Mouse (Mus musculus): Measurements from ENCODE around the gene Spata21. TPM values are rescaled to one million over a fixed set of nuclear protein-coding genes. Genes with fewer than 3 reads are reported as not detected.
A peak's percentile ranks its signal among the peaks of the same experiment; 100 is the strongest.

The Spata21 gene
- polyA plus RNA-seq, 1 experiment from 2014 or later, result 0.19 TPM

- Histone ChIP-seq H3K27me3 (replicated peaks; ENCODE audit: control insufficient read depth, insufficient read depth, low read length) (no peaks in the 10 kb centered on the region), H3K4me2 (ENCODE audit: low read length) (no peak overlapping the region), H3K27ac (ENCODE audit: low read depth, low read length) (no peak overlapping the region), H3K36me3 (ENCODE audit: control insufficient read depth, insufficient read depth, low read length) (no peaks in the 10 kb centered on the region), H3K4me1 (ENCODE audit: control insufficient read depth, insufficient read depth, low read length) (no peaks in the 10 kb centered on the region), H3K4me3 (ENCODE audit: low read depth, low read length) (no peak overlapping the region), H3K9me3 (replicated peaks; ENCODE audit: control insufficient read depth, low read length) (no peaks in the 10 kb centered on the region), H3K9ac (ENCODE audit: low read length) (no peak overlapping the region)
- WGBS, result 80% methylated on average over 9 of the region's 9 CpGs
- DNase-seq (ENCODE audit: low spot score) (no peak), ATAC-seq (no peak)
Measured at GRCm38 (mm10) chr4:141088714-141089113, 581 bp downstream of the Spata21 start.

GRCm38 (mm10) chr4:141095016-141095415 is 6.9 kb downstream of the Spata21 start:
- 78% methylated on average over 10 of the region's 10 CpGs for WGBS

GRCm38 (mm10) chr4:141096710-141097109 is 8.6 kb downstream of the Spata21 start:
- H3K4me1 ChIP-seq (ENCODE audit: control insufficient read depth, insufficient read depth, low read length), result no peaks in the 10 kb centered on the region
- 4% methylated on average over 9 of the region's 9 CpGs for WGBS

More at GRCm38 (mm10) chr4:141095016-141095415, 6.9 kb downstream of the Spata21 start:
- no peak overlapping the region for H3K9ac ChIP-seq (ENCODE audit: low read length)
- no peaks in the 10 kb centered on the region for H3K9me3 ChIP-seq (replicated peaks; ENCODE audit: control insufficient read depth, low read length)
- H3K36me3 ChIP-seq (ENCODE audit: control insufficient read depth, insufficient read depth, low read length), result no peaks in the 10 kb centered on the region
- no peaks in the 10 kb centered on the region for H3K27me3 ChIP-seq (replicated peaks; ENCODE audit: control insufficient read depth, insufficient read depth, low read length)
- DNase-seq (ENCODE audit: low spot score) (no peak), ATAC-seq (no peak)
- H3K4me2 ChIP-seq (ENCODE audit: low read length), result no peak overlapping the region
- no peak overlapping the region for H3K4me3 ChIP-seq (ENCODE audit: low read depth, low read length)
- H3K27ac ChIP-seq (ENCODE audit: low read depth, low read length), result no peak overlapping the region
- H3K4me1 ChIP-seq (ENCODE audit: control insufficient read depth, insufficient read depth, low read length), result no peaks in the 10 kb centered on the region

GRCm38 (mm10) chr4:141098935-141099334 is 10.8 kb downstream of the Spata21 start:
- H3K27me3 ChIP-seq (replicated peaks; ENCODE audit: control insufficient read depth, insufficient read depth, low read length), result no peaks in the 10 kb centered on the region
- no peak overlapping the region for H3K4me3 ChIP-seq (ENCODE audit: low read depth, low read length)
- H3K27ac ChIP-seq (ENCODE audit: low read depth, low read length), result no peak overlapping the region
- ATAC-seq, result no peak
- H3K4me1 ChIP-seq (ENCODE audit: control insufficient read depth, insufficient read depth, low read length), result no peaks in the 10 kb centered on the region
- 86% methylated on average over 4 of the region's 4 CpGs for WGBS
- DNase-seq (ENCODE audit: low spot score), result no peak
- no peak overlapping the region for H3K9ac ChIP-seq (ENCODE audit: low read length)
- H3K4me2 ChIP-seq (ENCODE audit: low read length), result no peak overlapping the region
- no peaks in the 10 kb centered on the region for H3K36me3 ChIP-seq (ENCODE audit: control insufficient read depth, insufficient read depth, low read length)
- H3K9me3 ChIP-seq (replicated peaks; ENCODE audit: control insufficient read depth, low read length), result no peaks in the 10 kb centered on the region

More at GRCm38 (mm10) chr4:141096710-141097109, 8.6 kb downstream of the Spata21 start:
- H3K4me2 ChIP-seq (ENCODE audit: low read length), result no peak overlapping the region
- H3K36me3 ChIP-seq (ENCODE audit: control insufficient read depth, insufficient read depth, low read length), result no peaks in the 10 kb centered on the region
- H3K27me3 ChIP-seq (replicated peaks; ENCODE audit: control insufficient read depth, insufficient read depth, low read length), result no peaks in the 10 kb centered on the region
- ATAC-seq, result no peak
- no peaks in the 10 kb centered on the region for H3K9me3 ChIP-seq (replicated peaks; ENCODE audit: control insufficient read depth, low read length)
- H3K27ac ChIP-seq (ENCODE audit: low read depth, low read length), result no peak overlapping the region
- H3K4me3 ChIP-seq (ENCODE audit: low read depth, low read length), result no peak overlapping the region
- no peak overlapping the region for H3K9ac ChIP-seq (ENCODE audit: low read length)
- no peak for DNase-seq (ENCODE audit: low spot score)

- Histone ChIP-seq H3K36me3 (ENCODE audit: control insufficient read depth, insufficient read depth, low read length) (no peaks in the 10 kb centered on the region), H3K27me3 (replicated peaks; ENCODE audit: control insufficient read depth, insufficient read depth, low read length) (no peaks in the 10 kb centered on the region), H3K9ac (ENCODE audit: low read length) (no peak overlapping the region), H3K27ac (ENCODE audit: low read depth, low read length) (no peak overlapping the region), H3K4me1 (ENCODE audit: control insufficient read depth, insufficient read depth, low read length) (no peaks in the 10 kb centered on the region), H3K9me3 (replicated peaks; ENCODE audit: control insufficient read depth, low read length) (no peaks in the 10 kb centered on the region), H3K4me3 (ENCODE audit: low read depth, low read length) (no peak overlapping the region), H3K4me2 (ENCODE audit: low read length) (no peak overlapping the region)
- ATAC-seq, result no peak
- 78% methylated on average over 5 of the region's 5 CpGs for WGBS
- DNase-seq (ENCODE audit: low spot score), result no peak
Measured at GRCm38 (mm10) chr4:141099956-141100355, 11.8 kb downstream of the Spata21 start.

- Histone ChIP-seq H3K4me3 (ENCODE audit: low read depth, low read length) (no peak overlapping the region), H3K9ac (ENCODE audit: low read length) (no peak overlapping the region), H3K4me2 (ENCODE audit: low read length) (no peak overlapping the region), H3K9me3 (replicated peaks; ENCODE audit: control insufficient read depth, low read length) (no peaks in the 10 kb centered on the region), H3K27me3 (replicated peaks; ENCODE audit: control insufficient read depth, insufficient read depth, low read length) (no peaks in the 10 kb centered on the region), H3K27ac (ENCODE audit: low read depth, low read length) (no peak overlapping the region), H3K4me1 (ENCODE audit: control insufficient read depth, insufficient read depth, low read length) (no peaks in the 10 kb centered on the region), H3K36me3 (ENCODE audit: control insufficient read depth, insufficient read depth, low read length) (no peaks in the 10 kb centered on the region)
- no peak for DNase-seq (ENCODE audit: low spot score)
- no peak for ATAC-seq
- WGBS, result 90% methylated on average over 9 of the region's 9 CpGs
Measured at GRCm38 (mm10) chr4:141101291-141101690, 13.2 kb downstream of the Spata21 start.

- Histone ChIP-seq H3K27me3 (replicated peaks; ENCODE audit: control insufficient read depth, insufficient read depth, low read length) (no peaks in the 10 kb centered on the region), H3K4me2 (ENCODE audit: low read length) (no peak overlapping the region), H3K27ac (ENCODE audit: low read depth, low read length) (no peak overlapping the region), H3K36me3 (ENCODE audit: control insufficient read depth, insufficient read depth, low read length) (no peaks in the 10 kb centered on the region), H3K4me3 (ENCODE audit: low read depth, low read length) (no peak overlapping the region), H3K4me1 (ENCODE audit: control insufficient read depth, insufficient read depth, low read length) (no peaks in the 10 kb centered on the region), H3K9ac (ENCODE audit: low read length) (no peak overlapping the region), H3K9me3 (replicated peaks; ENCODE audit: control insufficient read depth, low read length) (no peaks in the 10 kb centered on the region)
- 73% methylated on average over 6 of the region's 6 CpGs for WGBS
- DNase-seq (ENCODE audit: low spot score) (peak; percentile 10), ATAC-seq (no peak)
Measured at GRCm38 (mm10) chr4:141101855-141102254, 13.7 kb downstream of the Spata21 start.

- 83% methylated on average over 16 of the region's 16 CpGs for WGBS
- H3K36me3 ChIP-seq (ENCODE audit: control insufficient read depth, insufficient read depth, low read length), result peaks cover 15% of the 10 kb centered on the region
- H3K27ac ChIP-seq (ENCODE audit: low read depth, low read length), result no peak overlapping the region
- H3K4me2 ChIP-seq (ENCODE audit: low read length), result no peak overlapping the region
- H3K4me3 ChIP-seq (ENCODE audit: low read depth, low read length), result no peak overlapping the region
- H3K9me3 ChIP-seq (replicated peaks; ENCODE audit: control insufficient read depth, low read length), result no peaks in the 10 kb centered on the region
- ATAC-seq (no peak), DNase-seq (ENCODE audit: low spot score) (no peak)
- H3K4me1 ChIP-seq (ENCODE audit: control insufficient read depth, insufficient read depth, low read length), result no peaks in the 10 kb centered on the region
- H3K27me3 ChIP-seq (replicated peaks; ENCODE audit: control insufficient read depth, insufficient read depth, low read length), result no peaks in the 10 kb centered on the region
- no peak overlapping the region for H3K9ac ChIP-seq (ENCODE audit: low read length)
Measured at GRCm38 (mm10) chr4:141106526-141107183, 18.5 kb downstream of the Spata21 start.

- no peak for ATAC-seq
- no peak for DNase-seq (ENCODE audit: low spot score)
- no peaks in the 10 kb centered on the region for H3K27me3 ChIP-seq (replicated peaks; ENCODE audit: control insufficient read depth, insufficient read depth, low read length)
- H3K4me2 ChIP-seq (ENCODE audit: low read length), result no peak overlapping the region
- H3K4me1 ChIP-seq (ENCODE audit: control insufficient read depth, insufficient read depth, low read length), result no peaks in the 10 kb centered on the region
- H3K9me3 ChIP-seq (replicated peaks; ENCODE audit: control insufficient read depth, low read length), result no peaks in the 10 kb centered on the region
- no peak overlapping the region for H3K9ac ChIP-seq (ENCODE audit: low read length)
- H3K36me3 ChIP-seq (ENCODE audit: control insufficient read depth, insufficient read depth, low read length), result peaks cover 26% of the 10 kb centered on the region
- no peak overlapping the region for H3K4me3 ChIP-seq (ENCODE audit: low read depth, low read length)
- no peak overlapping the region for H3K27ac ChIP-seq (ENCODE audit: low read depth, low read length)
- 50% methylated on average over 10 of the region's 10 CpGs for WGBS
Measured at GRCm38 (mm10) chr4:141108196-141108732, 20.1 kb downstream of the Spata21 start.
